Mouse (Mus musculus): Measurements from ENCODE around the gene Tff1.

The Tff1 gene

DNA sequence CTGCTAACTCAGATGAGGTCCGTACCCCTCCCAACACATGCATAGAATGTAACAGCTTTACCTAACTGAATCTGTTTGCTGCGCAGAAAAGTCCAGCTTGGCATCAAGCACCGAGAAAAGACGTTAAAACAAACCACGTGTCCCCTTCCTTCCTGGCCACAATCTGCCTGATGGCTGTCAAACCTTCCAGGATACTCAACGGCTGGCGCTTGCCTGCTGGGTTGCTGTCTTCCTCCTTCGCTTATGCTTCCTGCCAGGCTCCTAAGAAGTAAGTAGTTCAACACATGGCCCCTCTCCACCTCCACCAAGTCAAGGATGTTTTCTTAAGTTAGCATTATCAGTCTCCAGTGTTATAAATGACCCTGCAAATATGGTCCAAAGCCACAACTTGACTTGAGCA lies 11.3 kb downstream of the Tff1 start:
- DNase-seq (ENCODE audit: low read depth, low spot score), result no peak

DNA sequence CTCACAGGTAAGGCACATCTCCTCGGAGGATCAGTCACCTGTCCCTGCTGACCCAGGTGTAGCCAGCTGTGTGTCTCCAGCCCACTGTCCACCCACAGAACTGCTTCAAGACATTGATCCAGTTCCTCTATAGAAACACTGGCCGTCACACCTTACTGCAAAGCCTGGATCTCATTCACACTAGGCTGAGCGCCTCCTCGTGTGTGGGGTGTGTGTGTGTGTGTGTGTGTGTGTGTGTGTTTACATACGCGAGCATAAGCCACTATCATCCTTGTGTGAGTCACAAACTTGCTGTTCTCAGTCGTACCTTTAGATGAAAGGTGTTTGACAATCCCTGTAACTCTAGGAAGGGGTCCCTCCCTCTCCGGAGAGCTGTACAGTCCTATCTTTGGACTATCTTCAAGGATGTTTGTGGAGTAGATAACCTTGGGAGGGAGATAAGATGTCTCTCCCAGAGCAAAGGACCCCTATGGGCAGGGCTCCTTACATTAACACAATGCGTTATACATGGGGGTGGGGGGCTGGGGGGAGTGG lies 12.0 kb downstream of the Tff1 start:
- no peak for DNase-seq (ENCODE audit: low read depth, low spot score)

DNA sequence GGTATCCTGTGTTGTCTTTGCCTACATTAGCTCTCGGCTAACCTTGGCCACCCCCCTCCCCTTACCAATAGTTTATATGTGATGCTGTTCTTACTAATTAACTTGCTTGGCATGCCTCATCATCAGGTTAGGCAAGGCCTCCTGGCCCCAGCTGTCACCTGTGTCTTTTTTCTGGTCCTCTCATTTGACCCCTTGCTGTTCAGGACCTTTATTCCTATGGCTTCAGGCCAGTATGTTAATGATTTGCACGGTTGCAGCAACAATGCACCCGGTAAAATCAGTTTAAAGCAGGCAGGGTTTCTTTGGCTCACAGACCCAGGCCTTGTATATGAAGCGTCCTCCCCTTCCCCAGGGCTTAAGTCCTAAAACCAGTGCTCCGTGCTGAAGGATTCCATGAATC lies 12.6 kb downstream of the Tff1 start:
- DNase-seq (ENCODE audit: low read depth, low spot score), result no peak

DNA sequence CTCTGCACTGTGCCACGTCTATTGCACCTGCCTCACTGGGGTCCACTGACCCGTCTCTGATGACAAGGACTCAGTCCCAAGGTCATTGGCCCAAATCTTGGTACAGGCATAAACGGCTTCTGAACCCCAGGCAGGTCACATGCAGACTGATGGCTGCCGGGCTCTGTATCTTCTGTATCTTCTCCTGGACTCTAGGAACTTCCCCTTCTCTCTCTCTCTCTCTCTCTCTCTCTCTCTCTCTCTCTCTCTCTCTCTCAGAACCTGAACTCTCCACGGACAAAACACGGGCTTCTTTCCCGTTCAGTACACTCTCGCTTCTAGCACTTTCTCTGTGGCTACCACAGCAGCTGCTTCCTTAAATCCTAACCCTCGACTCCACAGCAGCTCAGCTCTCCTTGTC lies 19.1 kb downstream of the Tff1 start:
- no peak for DNase-seq (ENCODE audit: low read depth, low spot score)

DNA sequence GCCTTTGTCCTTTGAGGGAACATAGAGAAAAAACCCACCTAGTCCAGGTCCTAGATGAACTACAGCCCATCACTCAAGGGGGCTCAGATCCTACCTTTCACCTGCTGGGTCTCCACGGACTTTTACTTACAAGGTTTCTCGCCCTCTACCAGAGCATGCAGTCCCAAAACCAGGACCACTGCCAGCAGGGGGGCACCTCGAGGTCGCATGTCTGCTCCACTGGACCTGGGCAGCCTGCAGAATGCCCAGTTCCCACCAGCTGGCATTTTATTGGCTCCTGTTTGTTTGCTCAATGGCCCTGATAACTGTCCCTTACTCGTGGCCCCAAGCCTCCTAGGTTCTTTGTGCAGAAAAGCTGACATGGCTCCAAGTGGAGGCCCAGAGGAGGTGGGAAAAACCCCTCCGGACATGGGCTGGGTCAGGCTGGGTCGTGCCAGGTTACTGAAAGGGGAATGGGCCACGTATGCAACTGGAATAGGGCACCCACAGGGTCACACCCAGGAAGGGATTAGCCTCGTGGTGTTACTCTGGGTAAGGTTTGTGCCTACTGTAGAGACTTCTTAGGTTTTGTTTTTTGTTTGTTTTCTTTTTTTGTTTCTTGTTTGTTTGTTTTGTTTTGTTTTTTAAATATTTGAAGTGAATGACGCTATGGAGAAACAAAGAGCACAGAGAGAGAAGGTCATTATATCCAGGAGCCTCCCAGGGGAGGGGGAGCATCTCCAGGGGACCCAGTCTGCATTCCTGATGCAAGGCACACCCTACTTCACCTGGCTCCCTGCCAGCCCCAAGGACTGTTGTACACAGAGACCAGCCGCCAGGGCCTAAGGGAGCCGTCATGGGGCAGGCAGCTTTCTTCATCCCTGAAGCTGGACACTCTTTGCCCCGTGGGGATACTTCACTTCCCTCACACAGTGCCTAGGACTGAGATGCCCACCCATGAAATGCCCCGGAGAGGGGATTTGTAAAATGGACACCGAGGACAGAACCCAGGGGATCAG lies 20.7 kb downstream of the Tff1 start, which contains the start of gene Tff2:
TSS of gene Tff2 (minus strand) at position 243 of the 998 bp plus-strand sequence.
- DNase-seq (ENCODE audit: low read depth, low spot score), result no peak

DNA sequence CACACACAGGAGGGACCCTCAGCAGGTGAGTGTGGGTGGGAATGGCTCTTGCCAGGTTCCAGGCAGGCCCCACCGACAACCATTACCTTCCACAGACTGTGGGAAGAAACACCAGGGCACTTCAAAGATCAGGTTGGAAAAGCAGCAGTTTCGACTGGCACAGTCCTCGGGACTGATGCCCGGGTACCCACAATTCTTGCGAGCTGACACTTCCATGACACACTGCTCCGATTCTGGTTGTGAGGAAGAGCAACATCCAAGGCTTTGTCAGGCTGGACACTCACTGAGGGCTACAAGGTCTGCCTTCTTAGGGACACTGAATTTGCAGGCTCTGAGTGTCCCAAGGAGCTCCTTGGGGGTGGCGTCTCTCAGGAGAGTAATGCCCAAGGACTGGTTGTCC lies 23.0 kb downstream of the Tff1 start:
- no peak for DNase-seq (ENCODE audit: low read depth, low spot score)

DNA sequence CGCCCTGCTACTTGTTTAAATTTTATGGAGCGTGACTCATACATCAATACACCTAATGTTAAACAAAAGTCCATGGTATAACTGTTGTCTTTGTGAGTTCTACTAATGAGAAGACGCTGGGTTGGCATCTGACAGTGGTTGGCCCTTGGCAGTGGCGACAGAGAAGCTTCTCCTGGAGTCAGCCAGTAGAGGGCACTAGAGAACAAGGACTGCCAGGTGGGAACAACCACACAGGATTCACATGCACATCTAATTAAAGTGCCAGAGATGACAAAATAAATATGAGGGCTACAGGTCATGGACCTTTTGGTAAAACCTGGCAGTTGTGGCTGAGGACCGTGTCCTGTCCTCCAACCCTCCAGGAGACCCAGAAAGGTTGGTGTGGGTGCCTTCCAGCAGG lies 26.7 kb downstream of the Tff1 start:
- peak; percentile 89 for DNase-seq (ENCODE audit: low read depth, low spot score)

DNA sequence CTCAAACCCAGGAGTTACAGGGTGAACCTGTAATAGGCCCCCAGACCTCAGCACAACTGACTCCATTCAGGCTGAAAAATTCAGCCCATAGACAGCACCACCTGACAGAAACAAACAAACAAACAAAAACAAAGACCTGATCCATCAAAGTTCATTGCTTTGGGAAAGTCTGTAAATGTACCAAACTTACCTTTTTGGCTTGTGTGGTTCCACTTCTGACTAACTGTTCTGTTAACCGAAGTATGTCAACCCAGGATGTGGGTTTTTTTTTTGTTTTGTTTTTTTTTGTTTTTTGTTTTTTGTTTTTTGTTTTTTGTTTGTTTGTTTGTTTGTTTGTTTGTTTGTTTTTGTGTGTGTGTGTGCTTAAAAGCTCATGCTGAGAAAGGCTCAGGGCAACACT lies 28.3 kb downstream of the Tff1 start:
- no peak for DNase-seq (ENCODE audit: low read depth, low spot score)

DNA sequence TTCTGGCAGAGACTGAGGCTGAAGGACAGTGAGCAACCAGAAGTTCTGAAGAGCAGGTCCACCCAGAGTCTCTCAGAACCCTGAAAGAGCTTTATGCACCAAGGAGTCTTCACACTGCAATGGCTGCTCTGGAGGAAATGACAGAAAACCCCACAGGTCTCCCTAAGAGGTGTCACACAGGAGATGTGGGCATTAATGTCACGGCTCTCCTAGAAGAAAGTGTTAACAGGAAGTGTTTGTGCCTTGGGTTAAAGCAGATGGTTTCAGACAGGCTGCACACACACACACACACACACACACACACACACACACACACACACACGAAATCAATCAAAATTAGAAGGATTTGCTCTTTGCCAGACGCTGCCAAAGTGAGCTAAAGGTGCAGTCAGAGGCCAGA lies 28.8 kb downstream of the Tff1 start:
- no peak for DNase-seq (ENCODE audit: low read depth, low spot score)

DNA sequence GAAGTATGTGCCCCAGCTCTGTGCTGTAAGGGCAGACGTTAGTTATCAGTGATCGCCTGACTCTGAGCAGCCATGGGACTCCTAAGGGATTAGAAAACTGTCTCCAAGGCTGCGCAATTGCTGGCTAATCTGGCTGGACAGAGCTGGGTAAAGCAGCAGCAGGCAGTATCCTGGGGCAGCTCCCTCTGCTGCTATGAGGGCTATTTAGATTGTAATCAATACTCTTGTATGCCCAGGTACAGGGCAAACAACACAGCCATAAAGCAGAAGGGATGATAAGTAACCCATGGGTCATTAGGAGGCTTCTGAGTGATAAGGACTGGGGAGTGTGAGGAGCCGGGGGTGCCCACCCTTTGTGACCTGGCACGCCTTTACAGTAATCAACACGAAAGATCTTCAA lies 30.2 kb downstream of the Tff1 start:
- no peak for DNase-seq (ENCODE audit: low read depth, low spot score)

DNA sequence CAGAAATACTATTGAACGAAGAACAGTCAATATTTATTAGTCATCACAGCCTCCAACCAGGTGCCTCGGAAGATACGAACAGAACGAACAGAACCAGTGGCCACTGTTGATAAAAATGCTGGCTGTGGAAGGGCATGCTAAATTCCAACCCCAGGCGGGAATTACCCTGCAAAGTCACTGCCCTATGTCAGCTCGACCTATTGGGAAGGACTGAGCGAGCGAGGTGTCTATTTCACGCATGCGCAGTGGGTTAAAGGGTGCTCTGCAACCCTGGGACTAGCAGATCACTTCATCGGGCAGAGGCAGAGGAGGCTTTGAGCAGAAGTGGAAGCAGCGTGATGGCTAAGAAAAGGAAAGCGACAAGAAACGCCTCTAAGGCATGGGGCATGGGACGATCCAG lies 31.3 kb downstream of the Tff1 start:
- DNase-seq (ENCODE audit: low read depth, low spot score), result no peak

DNA sequence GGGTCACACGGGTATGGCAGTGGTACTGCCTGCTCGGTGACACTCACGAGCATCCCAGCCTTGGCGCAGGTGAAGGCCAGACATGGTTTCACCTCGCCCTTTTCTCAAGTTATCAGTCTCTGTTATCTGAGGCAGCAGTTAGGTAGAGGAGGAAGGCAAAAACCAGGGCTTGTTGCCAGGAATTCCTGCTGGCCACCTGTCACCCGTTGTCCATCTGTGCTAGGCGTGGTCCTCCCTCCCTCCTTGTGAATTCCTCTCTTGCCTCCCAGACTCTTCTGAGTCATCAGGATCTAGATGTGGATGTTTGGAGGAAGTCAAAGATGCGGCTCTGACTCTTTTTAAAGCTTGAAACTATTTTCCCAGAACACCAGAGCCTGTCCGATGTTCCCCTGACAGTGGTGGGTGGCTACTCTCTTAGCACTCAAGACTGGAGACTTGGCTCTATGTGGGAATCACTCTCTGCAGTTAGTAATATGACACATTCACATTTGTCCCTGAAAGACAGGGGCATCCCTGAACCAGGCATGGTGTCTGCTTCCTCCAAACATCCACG lies 33.7 kb downstream of the Tff1 start:
- DNase-seq (ENCODE audit: low read depth, low spot score), result peak; percentile 97

DNA sequence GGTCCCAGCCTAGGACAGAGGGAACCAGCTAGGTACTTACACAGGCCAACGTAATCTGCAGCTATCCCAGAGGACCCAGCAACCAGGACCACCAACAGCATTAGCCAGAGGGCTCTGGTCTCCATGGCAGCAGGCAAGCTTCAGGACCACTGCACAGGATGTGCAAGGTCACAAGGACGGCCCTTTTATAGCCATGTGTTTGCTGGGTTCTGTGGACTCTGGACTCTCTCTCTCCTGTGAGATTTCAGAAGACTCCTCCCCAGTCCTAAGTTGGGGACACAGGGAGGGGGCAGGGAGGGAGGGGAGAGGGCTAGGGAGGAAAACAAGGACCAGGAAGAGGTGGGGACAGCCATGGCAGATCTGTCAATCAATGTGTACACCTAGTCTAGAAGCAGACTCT lies 35.6 kb downstream of the Tff1 start, which contains the start of gene Tff3:
TSS of gene Tff3 (minus strand) at position 195 of the 400 bp plus-strand sequence.
- no peak for DNase-seq (ENCODE audit: low read depth, low spot score)

DNA sequence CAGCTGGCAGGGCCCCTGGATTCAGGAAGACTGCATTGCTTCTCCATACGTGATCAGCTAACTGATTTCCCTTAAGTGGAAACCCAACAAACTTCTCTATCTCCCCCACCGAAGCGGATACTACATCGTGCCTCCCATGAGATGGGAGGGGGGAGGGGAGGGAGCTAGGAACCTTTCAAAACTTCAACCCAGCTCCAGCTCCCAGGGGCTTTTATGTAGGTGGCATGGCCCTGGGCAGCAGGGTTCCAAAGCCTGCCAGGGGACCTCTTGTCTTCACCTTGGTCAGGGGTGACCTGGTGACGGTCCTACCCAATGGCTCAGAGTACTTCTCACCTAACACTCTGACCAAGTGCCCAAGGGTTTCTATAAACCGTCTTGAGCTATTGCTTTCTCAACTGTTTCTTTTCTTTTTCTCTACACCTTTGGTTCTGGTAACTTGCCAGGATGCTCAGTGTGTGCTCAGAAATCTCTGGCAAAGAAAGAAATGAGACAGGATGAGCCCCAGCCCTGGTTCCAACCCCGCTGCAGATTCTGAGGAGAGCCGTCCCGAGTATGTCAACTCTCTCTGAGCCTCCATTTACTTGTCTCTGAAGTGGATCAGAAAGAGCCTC lies 36.3 kb downstream of the Tff1 start:
- DNase-seq (ENCODE audit: low read depth, low spot score), result peak; percentile 69

DNA sequence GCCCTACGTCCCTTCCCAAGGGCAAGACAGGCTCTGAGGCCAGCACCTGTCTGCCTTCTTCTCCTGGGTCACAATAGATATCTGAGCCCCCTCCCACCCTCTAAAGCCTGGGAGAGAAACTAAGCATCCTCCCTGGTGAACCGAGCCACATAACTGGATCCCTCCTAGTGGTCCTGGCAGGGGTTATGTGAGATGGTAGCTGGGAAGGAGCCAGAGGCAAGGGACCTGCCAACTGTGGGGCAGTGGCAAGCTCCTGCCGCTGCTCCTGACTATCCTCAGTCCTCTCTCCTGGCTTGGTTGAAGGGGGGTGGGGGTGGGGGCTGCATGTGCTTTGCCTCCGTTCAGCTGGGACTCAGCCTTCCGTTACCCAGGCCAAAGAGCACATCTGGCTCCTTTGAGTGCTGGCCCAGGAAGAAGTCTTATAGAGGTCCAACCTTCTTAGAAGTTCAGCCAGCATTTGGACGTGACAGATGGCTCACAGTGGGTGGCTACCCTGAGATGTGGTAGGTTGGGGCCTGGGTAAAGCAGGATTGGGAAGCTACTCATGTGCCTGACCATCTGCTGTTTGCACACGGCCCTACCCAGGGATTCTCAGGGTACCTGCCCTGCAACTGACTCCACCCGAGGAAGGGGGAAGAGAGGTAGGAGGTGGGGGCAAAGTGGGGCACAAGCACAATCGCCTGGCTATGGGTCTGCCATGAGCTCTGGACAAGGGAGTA lies 39.4 kb downstream of the Tff1 start:
- DNase-seq (ENCODE audit: low read depth, low spot score), result peak; percentile 99

DNA sequence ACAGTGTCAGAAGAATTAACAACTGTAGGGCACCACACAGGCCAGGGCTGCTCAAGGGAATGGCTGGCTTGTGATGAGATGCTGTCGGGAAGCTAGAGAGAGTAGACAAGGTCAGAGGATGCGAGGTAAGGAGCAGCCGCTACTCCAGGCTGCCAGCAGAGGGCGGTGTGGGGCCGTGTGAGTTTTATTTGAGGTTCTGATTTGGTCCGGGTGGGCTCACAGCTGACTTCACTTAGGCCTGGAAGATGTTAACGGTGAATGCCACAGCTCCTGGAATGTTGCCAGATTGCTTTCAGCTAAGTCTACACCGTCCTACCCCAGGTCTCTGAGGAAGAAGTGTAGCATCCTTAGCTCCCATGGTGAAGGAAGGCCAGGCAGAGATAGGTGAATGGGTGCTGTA lies 43.1 kb downstream of the Tff1 start:
- peak; percentile 76 for DNase-seq (ENCODE audit: low read depth, low spot score)

DNA sequence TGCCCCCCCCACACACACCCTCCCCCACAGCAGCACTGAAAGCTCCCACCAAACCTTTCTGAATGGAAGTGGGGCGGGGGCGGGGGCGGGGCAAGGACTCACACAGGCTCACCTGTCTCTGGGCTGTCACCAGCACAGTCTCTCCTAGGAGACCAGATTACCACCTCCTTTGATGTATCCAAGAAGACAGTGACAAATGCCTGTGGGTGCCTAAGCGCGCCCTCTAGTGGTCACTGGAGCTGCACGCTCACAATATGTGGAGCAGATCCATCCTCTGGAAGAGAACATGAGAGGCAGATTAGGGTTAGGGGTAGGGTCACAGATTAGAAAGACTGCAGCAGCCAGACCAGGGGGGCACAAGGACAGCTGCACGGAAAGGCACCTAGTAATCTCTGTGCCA lies 45.6 kb downstream of the Tff1 start:
- DNase-seq (ENCODE audit: low read depth, low spot score), result peak; percentile 88

DNA sequence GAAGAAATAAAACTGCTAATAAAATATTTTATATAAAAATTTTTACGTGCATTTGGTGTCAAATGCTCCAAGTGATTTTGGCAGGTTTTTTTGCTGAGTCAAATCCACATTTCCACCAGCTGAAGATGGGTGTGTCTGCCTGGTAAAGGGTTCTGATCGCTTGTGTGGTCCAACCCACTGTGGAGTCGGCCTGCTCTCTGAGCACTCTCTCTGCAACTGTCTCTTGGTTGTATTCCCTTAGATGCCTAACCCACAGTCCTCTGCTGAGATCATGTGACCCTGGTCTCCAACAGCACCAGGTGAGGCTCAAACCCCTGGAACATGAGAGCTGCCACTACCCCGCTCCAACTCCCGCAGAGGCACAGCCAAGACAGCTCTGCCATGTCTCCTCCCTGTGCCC lies 47.1 kb downstream of the Tff1 start:
- DNase-seq (ENCODE audit: low read depth, low spot score), result no peak

DNA sequence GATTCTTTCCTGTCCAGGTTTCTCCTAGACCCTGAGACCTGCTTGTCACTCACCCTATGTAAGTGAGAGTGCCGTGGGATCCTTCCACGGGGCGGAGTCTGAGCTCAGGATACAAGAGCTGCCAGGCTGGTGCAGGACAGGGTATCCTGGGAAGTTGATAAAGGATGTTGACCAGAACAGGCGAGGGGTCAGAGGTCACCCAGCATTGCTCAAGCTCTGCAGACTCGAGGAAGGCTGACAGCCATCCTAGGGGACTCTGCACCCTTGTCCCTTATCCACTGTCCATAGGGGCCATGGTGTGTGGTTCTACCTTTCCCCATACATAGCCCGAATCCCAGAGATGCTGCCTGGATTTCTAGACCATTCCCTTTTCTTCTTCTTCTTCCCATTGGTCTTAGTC lies 49.0 kb downstream of the Tff1 start:
- no peak for DNase-seq (ENCODE audit: low read depth, low spot score)

DNA sequence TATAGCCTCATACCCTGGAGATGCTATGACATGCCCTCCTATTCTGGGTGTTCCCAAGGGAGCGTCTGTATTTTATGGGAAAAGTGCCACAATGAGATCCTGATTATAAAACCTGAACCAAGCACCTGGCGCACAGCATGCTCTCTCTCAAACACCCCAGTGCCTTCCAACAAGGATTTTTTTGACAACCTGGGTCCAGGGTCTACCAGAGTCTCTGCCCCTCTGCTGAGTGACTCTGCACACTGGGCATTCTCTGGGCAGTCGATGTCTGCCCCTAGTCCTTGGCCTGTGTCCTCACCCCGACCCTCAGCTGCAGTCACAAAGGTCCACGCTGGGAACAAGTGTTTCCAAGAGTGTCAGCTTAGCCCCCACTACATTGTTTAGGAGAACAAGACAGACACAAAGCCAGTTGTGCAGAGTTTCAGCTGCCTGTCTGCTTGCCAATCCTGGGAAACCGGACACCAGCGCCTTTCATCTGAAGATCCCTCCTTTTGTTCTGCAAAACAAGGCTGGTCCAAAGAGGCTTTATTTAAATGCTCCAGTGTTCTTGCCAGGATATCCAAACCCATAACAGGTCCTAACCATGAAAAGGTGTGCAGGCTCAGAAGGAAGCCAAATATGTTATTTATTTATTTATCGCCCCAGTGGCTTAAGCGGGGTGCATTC lies 51.8 kb downstream of the Tff1 start:
- DNase-seq (ENCODE audit: low read depth, low spot score), result peak; percentile 85
